Mouse (Mus musculus) neutrophil, adult 59 days (primary cell): ENCODE data around the gene Prmt6. TPM values are rescaled to one million over a fixed set of nuclear protein-coding genes. Genes with fewer than 3 reads are reported as not detected.

ENCODE experiments used
- total RNA-seq, 2 experiments: library from RNA; stranded (reverse); gene quantifications; 1 replicate in 1 of 2; 2 replicates in 1 of 2; pipeline ENCODE4 v1.2.4; 2023

The Prmt6 gene
- 1 to 10 TPM; 4.4 to 6.8 TPM for total RNA-seq

DNA sequence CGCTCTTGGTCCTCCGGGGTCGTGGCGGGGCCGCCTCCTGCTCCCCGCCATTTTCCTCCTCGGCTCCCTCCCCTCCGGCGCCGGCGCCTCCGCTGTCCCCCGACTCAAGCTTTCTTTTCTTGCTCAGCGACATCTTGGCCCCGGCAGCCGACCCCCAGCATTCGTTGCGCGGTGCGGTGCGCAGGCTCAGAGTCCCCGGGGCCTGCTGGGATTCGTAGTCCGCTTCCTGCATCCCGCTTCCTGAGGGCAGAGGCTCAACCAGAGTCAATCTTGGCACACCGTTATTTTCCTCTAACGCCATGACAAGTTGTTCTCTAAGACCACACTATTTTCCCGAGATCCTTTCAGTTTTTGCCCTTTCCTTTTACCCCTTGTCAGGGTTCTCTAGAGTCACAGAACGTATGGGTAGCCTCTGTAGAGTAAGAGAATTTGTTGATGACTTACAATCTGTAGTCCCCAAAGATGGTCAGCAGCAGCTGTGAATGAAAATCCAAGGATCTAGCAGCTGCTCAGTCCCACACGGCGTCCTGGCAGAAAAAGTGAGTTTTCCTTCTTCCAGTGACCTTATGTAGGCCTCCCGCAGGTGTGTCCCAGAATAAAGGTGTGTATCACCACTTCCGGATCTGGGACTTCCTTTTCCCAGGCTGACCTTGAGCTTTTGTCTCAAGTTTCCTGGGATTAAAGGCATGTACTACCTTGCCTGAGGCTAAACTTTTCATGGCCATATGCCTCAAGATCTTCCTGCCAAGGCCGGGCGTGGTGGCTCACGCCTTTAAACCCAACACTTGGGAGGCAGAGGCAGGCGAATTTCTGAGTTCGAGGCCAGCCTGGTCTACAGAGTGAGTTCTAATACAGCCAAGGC, at the start of gene Prmt6:
Gene Prmt6, minus strand, starts transcription at position 160 of the 862 bp plus-strand sequence.

Other genes starting within 250 kb of the Prmt6 start
- not detected for gene Ntng1, start 107.0 kb downstream of the Prmt6 start, total RNA-seq